Mouse (Mus musculus) forebrain, embryonic 14.5 days (tissue): ENCODE measurements at regions not wholly inside any gene's neighbourhood (a gene's known extent, or its start where the extent isn't known, plus 50 kb on each side); places are given as distances from the start of the nearest gene placed in this dataset.

Experiments
- ATAC-seq: fragments of 200-750 bp; cut with Nextera tagmentation; 2 replicates; pipeline ENCODE4 v1.8.0; 2017; ENCODE audit warnings: mild to moderate bottlenecking, moderate library complexity
- DNase-seq: peaks from one replicate; pipeline ENCODE4 v3.0.0-alpha.2; 2015; ENCODE audit warnings: low spot score
- H3K27ac ChIP-seq: fragments of 300-500 bp; sonication (generic); 2 replicates; pipeline ENCODE4 v1.5.1; 2014; ENCODE audit warnings: low read depth, mild to moderate bottlenecking, control low read depth, low read length, moderate library complexity
- H3K27me3 ChIP-seq: fragments of 300-500 bp; sonication (generic); replicated peaks from 2 replicates; pipeline ENCODE4 v1.6.1; 2014; ENCODE audit warnings: low read length, control low read depth, mixed read lengths; ENCODE audit not compliant: control insufficient read depth, insufficient read depth
- H3K36me3 ChIP-seq: fragments of 300-500 bp; sonication (generic); 2 replicates; pipeline ENCODE4 v1.6.1; 2014; ENCODE audit warnings: low read length, control low read depth; ENCODE audit not compliant: control insufficient read depth, insufficient read depth
- H3K4me1 ChIP-seq: fragments of 300-500 bp; sonication (generic); 2 replicates; pipeline ENCODE4 v1.6.1; 2014; ENCODE audit warnings: antibody characterized with exemption, low read length, control low read depth; ENCODE audit not compliant: control insufficient read depth, insufficient read depth
- H3K4me2 ChIP-seq: fragments of 300-500 bp; sonication (generic); 2 replicates; pipeline ENCODE4 v1.6.1; 2014; ENCODE audit warnings: mild to moderate bottlenecking, control low read depth, low read length
- H3K4me3 ChIP-seq: fragments of 300-500 bp; sonication (generic); 2 replicates; pipeline ENCODE4 v1.5.1; 2014; ENCODE audit warnings: low read depth, low read length, control low read depth
- H3K9ac ChIP-seq: fragments of 300-500 bp; sonication (generic); 2 replicates; pipeline ENCODE4 v1.6.1; 2014; ENCODE audit warnings: mild to moderate bottlenecking, low read length, control low read depth, moderate library complexity
- H3K9me3 ChIP-seq: fragments of 300-500 bp; sonication (generic); replicated peaks from 2 replicates; pipeline ENCODE4 v1.6.1; 2016; ENCODE audit warnings: low read length, control low read depth, mixed read lengths; ENCODE audit not compliant: control insufficient read depth
- whole genome bisulfite sequencing: fragments of 180-500 bp; shearing (Covaris S2); extraction: QIAGEN DNeasy Blood & Tissue Kit; methylation state at CpG from one replicate; pipeline ENCODE4 v1.1.7; 2014; 5-methylcytosine and 5-hydroxymethylcytosine counted together

GRCm38 (mm10) chr13:97309411-97309810 is 68.5 kb downstream of the Enc1 start:
- H3K4me2 ChIP-seq = no peak overlapping the region
- DNase-seq (no peak), ATAC-seq (no peak)
- H3K4me1 ChIP-seq = peaks cover 9% of the 10 kb centered on the region
- no peaks in the 10 kb centered on the region for H3K36me3 ChIP-seq
- 85% methylated on average over 3 of the region's 3 CpGs for WGBS
- no peak overlapping the region for H3K4me3 ChIP-seq
- H3K27ac ChIP-seq = no peak overlapping the region
- no peaks in the 10 kb centered on the region for H3K9me3 ChIP-seq
- no peak overlapping the region for H3K9ac ChIP-seq
- H3K27me3 ChIP-seq = no peaks in the 10 kb centered on the region

GRCm38 (mm10) chr13:97308431-97308830 is 67.5 kb downstream of the Enc1 start:
- no peak overlapping the region for H3K4me3 ChIP-seq
- no peaks in the 10 kb centered on the region for H3K36me3 ChIP-seq
- H3K27me3 ChIP-seq = no peaks in the 10 kb centered on the region
- no peak for DNase-seq
- H3K4me2 ChIP-seq = no peak overlapping the region
- H3K4me1 ChIP-seq = peaks cover 9% of the 10 kb centered on the region
- H3K9ac ChIP-seq = no peak overlapping the region
- H3K9me3 ChIP-seq = no peaks in the 10 kb centered on the region
- 97% methylated on average over 2 of the region's 2 CpGs for WGBS
- H3K27ac ChIP-seq = no peak overlapping the region
- no peak for ATAC-seq
